Mouse (Mus musculus) G1E (cell line): ENCODE measurements at regions not wholly inside any gene's neighbourhood (a gene's known extent, or its start where the extent isn't known, plus 50 kb on each side); places are given as distances from the start of the nearest gene placed in this dataset.

Experiments
- CTCF ChIP-seq: IDR thresholded peaks from 2 replicates; pipeline ENCODE4 v1.5.1; 2012; ENCODE audit warnings: low read depth, low read length, inconsistent platforms, mixed read lengths
- GATA1 ChIP-seq: IDR thresholded peaks from 2 replicates; pipeline ENCODE4 v1.6.1; 2012; ENCODE audit warnings: borderline replicate concordance, low read length, inconsistent platforms, mixed read lengths
- POLR2AphosphoS5 ChIP-seq: IDR thresholded peaks from 2 replicates; pipeline ENCODE4 v1.6.1; 2012; ENCODE audit warnings: low read depth, low read length, inconsistent platforms; ENCODE audit not compliant: insufficient replicate concordance
- TAL1 ChIP-seq: conservative IDR thresholded peaks from 2 replicates; pipeline ENCODE4 v1.6.1; 2012; ENCODE audit warnings: low read depth, low read length, inconsistent platforms, mixed read lengths

DNA sequence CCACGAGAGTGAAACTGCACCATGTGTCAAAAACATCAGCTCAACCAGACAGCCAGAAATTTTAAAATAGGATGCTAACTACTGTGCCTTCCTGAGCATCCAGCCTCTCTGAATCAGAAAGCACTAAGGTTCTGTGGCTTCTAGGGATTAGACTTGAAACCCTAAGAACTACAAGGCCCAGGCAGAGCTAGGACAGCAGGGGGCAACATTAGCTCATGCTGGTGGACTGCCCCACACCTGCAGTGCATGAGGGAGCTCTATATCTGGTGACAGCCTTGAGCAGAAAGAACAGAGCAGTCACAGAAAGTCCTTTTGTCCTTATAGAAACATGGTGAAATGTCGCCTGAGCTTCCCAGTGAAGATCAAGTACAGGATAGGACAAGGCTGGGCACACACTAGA is 79.8 kb downstream of the Foxf2 start:
- TF ChIP-seq GATA1, result no peak
- no peak for TF ChIP-seq CTCF
- no peak for TF ChIP-seq TAL1
- TF ChIP-seq POLR2AphosphoS5, result no peak
